ENCODE assay signal across 12 mouse cellular contexts in genomic region chr5:28157781-28158180, GRCm38 (mm10). TPM values are rescaled to one million over a fixed set of nuclear protein-coding genes. Genes with fewer than 3 reads are reported as not detected.
DNase-seq lines count a peak whose midpoint lies in the region; ATAC-seq and TF ChIP-seq lines count a peak whose summit lies in the region.
"Had no signal": no experiment of that assay in that cellular context is flagged by ENCODE, and none has a peak within 500 bp of the region (broad histone marks: within the 10 kb centered on the region; RNA-seq: fewer than 3 reads in every experiment).

No protein-coding gene starts in this region.

- 0 out of 2 replicates have a peak overlapping the region, but pooled peaks have one; percentile 13 for H3K4me2 ChIP-seq in forebrain, embryonic 12.5 days
- H3K4me2 ChIP-seq in forebrain, embryonic 14.5 days (ENCODE audit: low read length) = no peak overlapping the region
- peak overlapping the region; percentile 17; the same call in 1 of the 2 replicates for H3K4me2 ChIP-seq in liver, embryonic 11.5 days
- H3K4me2 ChIP-seq in liver, embryonic 12.5 days = no peak overlapping the region
- H3K4me2 ChIP-seq in limb, embryonic 14.5 days (replicated peaks; ENCODE audit: low read depth, low read length, severe bottlenecking) = peak overlapping the region; percentile 19; the same call in 1 of the 2 replicates

- TF ChIP-seq POLR2A in limb, embryonic 14.5 days (IDR thresholded peaks at IDR 0.05; ENCODE audit: borderline replicate concordance, extremely low read depth, insufficient read depth, insufficient read length) = no peak

- peaks cover 97% of the 10 kb centered on the region for H3K27me3 ChIP-seq in forebrain, embryonic 12.5 days
- peaks cover 70% of the 10 kb centered on the region for H3K27me3 ChIP-seq in forebrain, embryonic 14.5 days (replicated peaks; ENCODE audit: control insufficient read depth, insufficient read depth, low read length)
- H3K27me3 ChIP-seq in liver, embryonic 11.5 days (replicated peaks; ENCODE audit: control insufficient read depth, insufficient read depth, low read length) = peaks cover 89% of the 10 kb centered on the region
- H3K27me3 ChIP-seq in liver, embryonic 12.5 days (replicated peaks) = peaks cover 98% of the 10 kb centered on the region
- H3K27me3 ChIP-seq in limb, embryonic 14.5 days (ENCODE audit: control insufficient read depth, insufficient read depth, low read length) = peaks cover 76% of the 10 kb centered on the region

- ATAC-seq in forebrain, embryonic 12.5 days (ENCODE audit: low FRiP score) = no peak
- ATAC-seq in forebrain, embryonic 14.5 days = no peak
- ATAC-seq in liver, embryonic 11.5 days (replicated peaks; ENCODE audit: low FRiP score) = no peak
- ATAC-seq in liver, embryonic 12.5 days = no peak
- ATAC-seq in limb, embryonic 14.5 days (ENCODE audit: low FRiP score, low read depth) = no peak

- H3K9ac ChIP-seq in forebrain, embryonic 12.5 days = no peak overlapping the region
- H3K9ac ChIP-seq in forebrain, embryonic 14.5 days (ENCODE audit: low read length) = no peak overlapping the region
- H3K9ac ChIP-seq in liver, embryonic 11.5 days (ENCODE audit: low read depth, low read length) = no peak overlapping the region
- H3K9ac ChIP-seq in liver, embryonic 12.5 days = no peak overlapping the region
- no peak overlapping the region for H3K9ac ChIP-seq in limb, embryonic 14.5 days (ENCODE audit: low read depth, low read length, severe bottlenecking)

- H3K4me3 ChIP-seq in forebrain, embryonic 12.5 days (replicated peaks) = peak overlapping the region; percentile 11; the same call in 1 of the 2 replicates
- no peak overlapping the region for H3K4me3 ChIP-seq in forebrain, embryonic 14.5 days (ENCODE audit: low read depth, low read length)
- no peak overlapping the region for H3K4me3 ChIP-seq in liver, embryonic 11.5 days (ENCODE audit: low read depth, low read length)
- H3K4me3 ChIP-seq in liver, embryonic 12.5 days = no peak overlapping the region
- peak overlapping the region; percentile 13; the same call in 1 of the 2 replicates for H3K4me3 ChIP-seq in limb, embryonic 14.5 days (replicated peaks; ENCODE audit: low read length)
- H3K4me3 ChIP-seq: heart, adult 2 months had no signal

- no peaks in the 10 kb centered on the region for H3K36me3 ChIP-seq in forebrain, embryonic 12.5 days (replicated peaks)
- H3K36me3 ChIP-seq in forebrain, embryonic 14.5 days (ENCODE audit: control insufficient read depth, insufficient read depth, low read length) = no peaks in the 10 kb centered on the region
- H3K36me3 ChIP-seq in liver, embryonic 11.5 days (ENCODE audit: control insufficient read depth, insufficient read depth, low read length) = no peaks in the 10 kb centered on the region
- no peaks in the 10 kb centered on the region for H3K36me3 ChIP-seq in liver, embryonic 12.5 days
- no peaks in the 10 kb centered on the region for H3K36me3 ChIP-seq in limb, embryonic 14.5 days (ENCODE audit: control insufficient read depth, insufficient read depth, low read length)

- 1% methylated on average over 17 of the region's 17 CpGs for WGBS in forebrain, embryonic 12.5 days
- 1% methylated on average over 17 of the region's 17 CpGs for WGBS in forebrain, embryonic 14.5 days
- 3% methylated on average over 17 of the region's 17 CpGs for WGBS in liver, embryonic 11.5 days
- 6% methylated on average over 17 of the region's 17 CpGs for WGBS in liver, embryonic 12.5 days (ENCODE audit: insufficient replicate concordance)
- WGBS in limb, embryonic 14.5 days = 1% methylated on average over 17 of the region's 17 CpGs

- peaks cover 23% of the 10 kb centered on the region for H3K4me1 ChIP-seq in forebrain, embryonic 12.5 days
- H3K4me1 ChIP-seq in forebrain, embryonic 14.5 days (ENCODE audit: control insufficient read depth, insufficient read depth, low read length) = no peaks in the 10 kb centered on the region
- H3K4me1 ChIP-seq in liver, embryonic 11.5 days (replicated peaks; ENCODE audit: control insufficient read depth, insufficient read depth, low read length) = no peaks in the 10 kb centered on the region
- no peaks in the 10 kb centered on the region for H3K4me1 ChIP-seq in liver, embryonic 12.5 days
- H3K4me1 ChIP-seq in limb, embryonic 14.5 days (ENCODE audit: control insufficient read depth, insufficient read depth, low read length) = no peaks in the 10 kb centered on the region; the same call in 1 of the 2 replicates

- H3K27ac ChIP-seq in forebrain, embryonic 12.5 days = no peak overlapping the region
- H3K27ac ChIP-seq in forebrain, embryonic 14.5 days (ENCODE audit: low read depth, low read length) = no peak overlapping the region
- no peak overlapping the region for H3K27ac ChIP-seq in liver, embryonic 11.5 days (ENCODE audit: low read depth, low read length)
- no peak overlapping the region for H3K27ac ChIP-seq in liver, embryonic 12.5 days
- no peak overlapping the region for H3K27ac ChIP-seq in limb, embryonic 14.5 days (replicated peaks; ENCODE audit: low read depth, low read length)
- H3K27ac ChIP-seq: heart, adult 2 months had no signal

- H3K9me3 ChIP-seq in forebrain, embryonic 12.5 days = no peaks in the 10 kb centered on the region
- H3K9me3 ChIP-seq in forebrain, embryonic 14.5 days (replicated peaks; ENCODE audit: control insufficient read depth, low read length) = no peaks in the 10 kb centered on the region
- no peaks in the 10 kb centered on the region for H3K9me3 ChIP-seq in liver, embryonic 11.5 days (ENCODE audit: control insufficient read depth, low read length)
- H3K9me3 ChIP-seq in liver, embryonic 12.5 days (replicated peaks) = no peaks in the 10 kb centered on the region
- H3K9me3 ChIP-seq in limb, embryonic 14.5 days (ENCODE audit: control insufficient read depth, low read length) = no peaks in the 10 kb centered on the region

- no peak for DNase-seq in forebrain, embryonic 14.5 days (ENCODE audit: low spot score)
- DNase-seq in liver, embryonic 11.5 days (ENCODE audit: low spot score) = no peak
- no peak for DNase-seq in limb, embryonic 14.5 days (ENCODE audit: low spot score)
- no peak for DNase-seq in lung, postnatal 4 days
- DNase-seq in urinary bladder, postnatal 36 days (ENCODE audit: low spot score in 2 of 2) = no peak
- DNase-seq in lung, postnatal 14 days = no peak
- DNase-seq: heart, adult 2 months; kidney, postnatal 10 days; lung, adult 2 months had no signal

RNA-seq across cellular contexts. Expression of gene En2, which starts 7.7 kb away (rescaled TPM):
- not detected in 2 replicates for polyA plus RNA-seq in forebrain, embryonic 12.5 days (2016; fragmentation: Nextera tagmentation; extraction: Ambion mirVana)
- not detected in 2 replicates for polyA plus RNA-seq in forebrain, embryonic 14.5 days (2014; fragmentation: Nextera tagmentation; extraction: Ambion mirVana)
- not detected in 2 replicates for polyA plus RNA-seq in liver, embryonic 11.5 days (2014; fragmentation: Nextera tagmentation; extraction: Ambion mirVana)
- not detected in 2 replicates for polyA plus RNA-seq in liver, embryonic 12.5 days (2016; fragmentation: Nextera tagmentation; extraction: Ambion mirVana)
- 0.03 and 0.06 TPM in 2 replicates for polyA plus RNA-seq in limb, embryonic 14.5 days (2012; rRNA removed)
- polyA plus RNA-seq in limb, embryonic 14.5 days (2014; fragmentation: Nextera tagmentation; extraction: Ambion mirVana) = not detected in 2 replicates
- polyA plus RNA-seq: heart, adult 2 months; lung, adult 2 months; small intestine, adult 2 months had no signal

Comparison
In these comparisons a context has a peak if more than half of its experiments do, and no peak if none do; other contexts are left out.
1. H3K4me2 ChIP-seq: peak in forebrain, embryonic 12.5 days (single experiment), liver, embryonic 11.5 days (single experiment) and limb, embryonic 14.5 days (single experiment); none in forebrain, embryonic 14.5 days (single experiment) and liver, embryonic 12.5 days (single experiment).
2. H3K4me3 ChIP-seq: peak in forebrain, embryonic 12.5 days (single experiment) and limb, embryonic 14.5 days (single experiment); none in forebrain, embryonic 14.5 days (single experiment), liver, embryonic 11.5 days (single experiment) and liver, embryonic 12.5 days (single experiment).